ENCODE assay signal across 9 mouse cellular contexts in genomic region chr11:42181973-42182824, GRCm38 (mm10). TPM values are rescaled to one million over a fixed set of nuclear protein-coding genes. Genes with fewer than 3 reads are reported as not detected.
DNase-seq lines count a peak whose midpoint lies in the region; ATAC-seq and TF ChIP-seq lines count a peak whose summit lies in the region.
"Had no signal": no experiment of that assay in that cellular context is flagged by ENCODE, and none has a peak within 500 bp of the region (broad histone marks: within the 10 kb centered on the region; RNA-seq: fewer than 3 reads in every experiment).

No protein-coding gene starts in this region.

- intact Hi-C loops in heart, postnatal 25 days (cut with DNase I) = no loop called here

- under 1% methylated on average over 35 of the region's 35 CpGs for WGBS in heart, embryonic 11.5 days (ENCODE audit: insufficient replicate concordance)
- WGBS in midbrain, embryonic 10.5 days = under 1% methylated on average over 35 of the region's 35 CpGs
- WGBS in stomach, postnatal 0 days = 1% methylated on average over 35 of the region's 35 CpGs

- H3K9me3 ChIP-seq in heart, embryonic 11.5 days (replicated peaks; ENCODE audit: control insufficient read depth, low read length) = no peaks in the 10 kb centered on the region
- no peaks in the 10 kb centered on the region for H3K9me3 ChIP-seq in midbrain, embryonic 10.5 days (replicated peaks)
- H3K9me3 ChIP-seq in stomach, postnatal 0 days (ENCODE audit: control insufficient read depth, low read length) = no peaks in the 10 kb centered on the region

- H3K27me3 ChIP-seq in heart, embryonic 11.5 days (ENCODE audit: control insufficient read depth, insufficient read depth, low read length) = peaks cover 3% of the 10 kb centered on the region; the same call in 1 of the 2 replicates
- peaks cover 45% of the 10 kb centered on the region for H3K27me3 ChIP-seq in midbrain, embryonic 10.5 days (ENCODE audit: low read depth, poor library complexity, severe bottlenecking)
- H3K27me3 ChIP-seq in stomach, postnatal 0 days (ENCODE audit: control insufficient read depth, insufficient read depth, low read length) = no peaks in the 10 kb centered on the region

- peak; percentile 68 for ATAC-seq in heart, embryonic 11.5 days (replicated peaks; ENCODE audit: insufficient number of reproducible peaks, low FRiP score, low TSS enrichment)
- peak; percentile 38; the same call in 1 of the 2 replicates for ATAC-seq in stomach, postnatal 0 days (ENCODE audit: low FRiP score, low TSS enrichment)
- ATAC-seq in erythroblast, adult 5-6 weeks (replicated peaks; ENCODE audit: low FRiP score, poor library complexity, severe bottlenecking) = no peak

- H3K4me1 ChIP-seq in heart, embryonic 11.5 days (ENCODE audit: control insufficient read depth, insufficient read depth, low read length) = no peaks in the 10 kb centered on the region
- H3K4me1 ChIP-seq in midbrain, embryonic 10.5 days = peaks cover 16% of the 10 kb centered on the region
- H3K4me1 ChIP-seq in stomach, postnatal 0 days (replicated peaks; ENCODE audit: control insufficient read depth, insufficient read depth) = no peaks in the 10 kb centered on the region

- H3K4me3 ChIP-seq in heart, embryonic 11.5 days (ENCODE audit: low read depth, low read length) = peak overlapping the region; percentile 55
- peak overlapping the region; percentile 67 for H3K4me3 ChIP-seq in midbrain, embryonic 10.5 days
- H3K4me3 ChIP-seq in stomach, postnatal 0 days (ENCODE audit: low read depth, low read length) = peak overlapping the region; percentile 51

- DNase-seq in heart, postnatal 25 days (ENCODE audit: low spot score) = no peak
- DNase-seq in cerebellum, adult 9-10 months = peak; percentile 75
- peak; percentile 36 to 43 for DNase-seq in frontal cortex, postnatal 10 days (ENCODE audit: low spot score in 2 of 2)
- DNase-seq in layer of hippocampus, postnatal 10 days (ENCODE audit: low spot score in 2 of 2) = peak; percentile 49 to 66
- DNase-seq in midbrain, embryonic 10.5 days (ENCODE audit: low spot score) = peak; percentile 64
- DNase-seq in stomach, postnatal 0 days (ENCODE audit: low spot score) = peak; percentile 29

- peak overlapping the region; percentile 92 for H3K4me2 ChIP-seq in heart, embryonic 11.5 days
- peak overlapping the region; percentile 67 for H3K4me2 ChIP-seq in stomach, postnatal 0 days (replicated peaks; ENCODE audit: low read depth)

- no peak overlapping the region for H3K27ac ChIP-seq in heart, embryonic 11.5 days (ENCODE audit: low read depth, low read length)
- peak overlapping the region; percentile 82 for H3K27ac ChIP-seq in midbrain, embryonic 10.5 days (replicated peaks)
- H3K27ac ChIP-seq in stomach, postnatal 0 days (replicated peaks) = no peak overlapping the region
- H3K27ac ChIP-seq: macrophage had no signal

- H3K9ac ChIP-seq in heart, embryonic 11.5 days (ENCODE audit: low read depth, low read length) = peak overlapping the region; percentile 69
- peak overlapping the region; percentile 53 for H3K9ac ChIP-seq in stomach, postnatal 0 days (ENCODE audit: low read length)

- TF ChIP-seq EP300 in stomach, postnatal 0 days (optimal IDR thresholded peaks at IDR 0.05) = no peak

- no peaks in the 10 kb centered on the region for H3K36me3 ChIP-seq in heart, embryonic 11.5 days (ENCODE audit: control insufficient read depth, insufficient read depth, low read length)
- H3K36me3 ChIP-seq in midbrain, embryonic 10.5 days = no peaks in the 10 kb centered on the region
- H3K36me3 ChIP-seq in stomach, postnatal 0 days (ENCODE audit: control insufficient read depth, insufficient read depth, low read length) = no peaks in the 10 kb centered on the region

- no peak for TF ChIP-seq CTCF in stomach, postnatal 0 days (IDR thresholded peaks at IDR 0.05; ENCODE audit: low read depth)

RNA-seq across cellular contexts. Expression of gene Gabra1, which starts 0.5 kb away (rescaled TPM):
- polyA plus RNA-seq in heart, embryonic 11.5 days (2014; fragmentation: Nextera tagmentation; extraction: Ambion mirVana) = 1.6 and 2.0 TPM in 2 replicates
- total RNA-seq in heart, postnatal 25 days (2021) = 1 to 10 TPM in 1 of 2 experiments, under 1 TPM in 1; 0.56 to 1.0 TPM
- total RNA-seq in layer of hippocampus, postnatal 10 days (2021) = 100 to 1,000 TPM; 227 to 272 TPM
- polyA plus RNA-seq in midbrain, embryonic 10.5 days (2016; fragmentation: Nextera tagmentation; extraction: Ambion mirVana) = 0.84 and 3.2 TPM in 2 replicates
- 0.91 and 1.5 TPM in 2 replicates for polyA plus RNA-seq in stomach, postnatal 0 days (2015; fragmentation: Nextera tagmentation; extraction: Ambion mirVana)
- not detected in 2 replicates for total RNA-seq in erythroblast, adult 5-6 weeks (2015; ENCODE audit: low replicate concordance)
- total RNA-seq in erythroblast, adult 5-6 weeks (2017; ENCODE audit: low replicate concordance) = not detected in 2 replicates
- polyA plus RNA-seq: macrophage had no signal

Comparison
In these comparisons a context has a peak if more than half of its experiments do, and no peak if none do; other contexts are left out.
1. RNA of gene Gabra1, which starts 0.5 kb away (total RNA-seq): 227 to 272 TPM in layer of hippocampus, postnatal 10 days; 0.56 to 1.0 TPM in heart, postnatal 25 days and not detected in erythroblast, adult 5-6 weeks; every median in the first group is over 100 times any median in the second.
2. Peak in every context shown above with its lines, with median percentiles within 50 percentile points of each other: H3K4me3 ChIP-seq.